In genomic region chr5:119785959-119786358, GRCm38 (mm10) we compare ENCODE assay signal across 26 mouse cellular contexts. TPM values are rescaled to one million over a fixed set of nuclear protein-coding genes. Genes with fewer than 3 reads are reported as not detected.
DNase-seq lines count a peak whose midpoint lies in the region; ATAC-seq and TF ChIP-seq lines count a peak whose summit lies in the region.
"Had no signal": no experiment of that assay in that cellular context is flagged by ENCODE, and none has a peak within 500 bp of the region (broad histone marks: within the 10 kb centered on the region; RNA-seq: fewer than 3 reads in every experiment).

No protein-coding gene starts in this region.

- H3K27me3 ChIP-seq in heart, postnatal 0 days (ENCODE audit: control insufficient read depth, insufficient read depth, low read length), result no peaks in the 10 kb centered on the region
- no peaks in the 10 kb centered on the region for H3K27me3 ChIP-seq in lung, embryonic 14.5 days (ENCODE audit: insufficient read depth, low read length)
- H3K27me3 ChIP-seq in E14TG2a.4 (ENCODE audit: insufficient read depth, low read length), result peaks cover 43% of the 10 kb centered on the region
- H3K27me3 ChIP-seq: lung, embryonic 15.5 days; Patski had no signal

- TF ChIP-seq CTCF in heart, postnatal 0 days (IDR thresholded peaks at IDR 0.05; ENCODE audit: low read depth), result peak; percentile 25
- TF ChIP-seq CTCF in lung, embryonic 14.5 days (IDR thresholded peaks at IDR 0.05; ENCODE audit: low read depth), result peak; percentile 47
- peak; percentile 66 for TF ChIP-seq CTCF in E14TG2a.4 (conservative IDR thresholded peaks at IDR 0.05; ENCODE audit: low read length)

- WGBS in heart, postnatal 0 days, result 92% methylated on average over 7 of the region's 7 CpGs
- WGBS in lung, embryonic 14.5 days, result 91% methylated on average over 7 of the region's 7 CpGs

- no peak overlapping the region for H3K4me3 ChIP-seq in heart, postnatal 0 days (ENCODE audit: low read depth, low read length)
- H3K4me3 ChIP-seq in lung, embryonic 14.5 days (ENCODE audit: low read depth, low read length), result no peak overlapping the region
- H3K4me3 ChIP-seq in E14TG2a.4 (replicated peaks; ENCODE audit: low read length), result no peak overlapping the region
- H3K4me3 ChIP-seq: hindbrain, embryonic 13.5 days; limb, embryonic 15.5 days; lung, embryonic 15.5 days; neural tube, embryonic 13.5 days had no signal

- DNase-seq in heart, postnatal 0 days (ENCODE audit: low spot score), result no peak
- DNase-seq in heart, adult 8-10 months (ENCODE audit: low spot score), result no peak
- no peak for DNase-seq in lung, embryonic 14.5 days
- DNase-seq in lung, adult 18-20 months, result no peak
- peak; percentile 63 for DNase-seq in R1 (ENCODE audit: low read depth, low spot score)
- no peak for DNase-seq in spleen, adult 12 weeks (ENCODE audit: low spot score)
- DNase-seq in spleen, postnatal 14 days (ENCODE audit: low spot score in 2 of 2), result no peak
- DNase-seq: adrenal gland, postnatal 14 days; cerebellum, adult 11 months; cerebellum, postnatal 25 days; embryo, embryonic 11 days; heart, postnatal 14 days had no signal

- H3K4me2 ChIP-seq in heart, postnatal 0 days (ENCODE audit: low read depth, low read length), result no peak overlapping the region
- no peak overlapping the region for H3K4me2 ChIP-seq in lung, embryonic 14.5 days
- H3K4me2 ChIP-seq: heart, embryonic 11.5 days; hindbrain, embryonic 13.5 days; limb, embryonic 15.5 days; lung, embryonic 15.5 days; midbrain, embryonic 11.5 days; neural tube, embryonic 13.5 days had no signal

- no peak for ATAC-seq in heart, postnatal 0 days (ENCODE audit: insufficient read depth, low read depth)
- no peak for ATAC-seq in lung, embryonic 14.5 days (ENCODE audit: insufficient read depth)
- ATAC-seq: forebrain, embryonic 16.5 days; inflammation-experienced regulatory T-cells, adult 6 months; Patski had no signal

- 0 out of 2 replicates have a peak, but pooled peaks cover 3% of the 10 kb centered on the region for H3K9me3 ChIP-seq in heart, postnatal 0 days (replicated peaks; ENCODE audit: control insufficient read depth, low read length)
- H3K9me3 ChIP-seq in lung, embryonic 14.5 days (ENCODE audit: low read depth, low read length), result no peaks in the 10 kb centered on the region
- H3K9me3 ChIP-seq in E14TG2a.4 (ENCODE audit: low read length), result no peaks in the 10 kb centered on the region
- H3K9me3 ChIP-seq: limb, embryonic 15.5 days; lung, embryonic 15.5 days had no signal

- H3K4me1 ChIP-seq in heart, postnatal 0 days (ENCODE audit: control insufficient read depth, insufficient read depth), result no peaks in the 10 kb centered on the region
- no peaks in the 10 kb centered on the region for H3K4me1 ChIP-seq in lung, embryonic 14.5 days (ENCODE audit: insufficient read depth)
- H3K4me1 ChIP-seq in E14TG2a.4 (replicated peaks; ENCODE audit: low read depth, low read length), result no peaks in the 10 kb centered on the region
- H3K4me1 ChIP-seq: hindbrain, embryonic 13.5 days; limb, embryonic 15.5 days; neural tube, embryonic 13.5 days had no signal

- no peaks in the 10 kb centered on the region for H3K36me3 ChIP-seq in heart, postnatal 0 days (replicated peaks; ENCODE audit: control insufficient read depth, insufficient read depth, low read length)
- H3K36me3 ChIP-seq in lung, embryonic 14.5 days (ENCODE audit: insufficient read depth), result no peaks in the 10 kb centered on the region
- H3K36me3 ChIP-seq in E14TG2a.4 (ENCODE audit: insufficient read depth, low read length), result no peaks in the 10 kb centered on the region
- H3K36me3 ChIP-seq: hindbrain, embryonic 13.5 days; limb, embryonic 15.5 days; lung, embryonic 15.5 days; neural tube, embryonic 13.5 days had no signal

- no peak overlapping the region for H3K27ac ChIP-seq in heart, postnatal 0 days (ENCODE audit: low read depth)
- no peak overlapping the region for H3K27ac ChIP-seq in lung, embryonic 14.5 days (ENCODE audit: low read depth)
- H3K27ac ChIP-seq: hindbrain, embryonic 13.5 days; limb, embryonic 15.5 days; lung, embryonic 15.5 days; neural tube, embryonic 13.5 days had no signal

- H3K9ac ChIP-seq in heart, postnatal 0 days (replicated peaks; ENCODE audit: low read depth, low read length), result no peak overlapping the region
- H3K9ac ChIP-seq in lung, embryonic 14.5 days, result no peak overlapping the region
- H3K9ac ChIP-seq: hindbrain, embryonic 13.5 days; limb, embryonic 15.5 days; lung, embryonic 15.5 days; neural tube, embryonic 13.5 days had no signal

- TF ChIP-seq EP300 in heart, postnatal 0 days (IDR thresholded peaks at IDR 0.05; ENCODE audit: low read depth), result no peak

RNA-seq across cellular contexts. Expression of gene Tbx5, which starts 46.5 kb away (rescaled TPM):
- 17.3 and 22.8 TPM in 2 replicates for total RNA-seq in heart, postnatal 0 days (2014; rRNA removed; ENCODE audit: low replicate concordance)
- 29.2 and 31.1 TPM in 2 replicates for polyA plus RNA-seq in heart, postnatal 0 days (2015; fragmentation: Nextera tagmentation; extraction: Ambion mirVana)
- 10 to 100 TPM; 22.5 to 44.9 (median 33.8) TPM for total RNA-seq in heart, adult 8-10 months (2022)
- 57.7 and 59.4 TPM in 2 replicates for polyA plus RNA-seq in lung, embryonic 14.5 days (2014; fragmentation: Nextera tagmentation; extraction: Ambion mirVana)
- total RNA-seq: layer of hippocampus, adult 8-10 months; left cerebral cortex, postnatal 25 days had no signal
- polyA plus RNA-seq: forebrain, embryonic 16.5 days; hindbrain, embryonic 13.5 days; inflammation-experienced regulatory T-cells, adult 6 months; kidney, embryonic 14.5 days; midbrain, embryonic 11.5 days; Patski; small intestine, adult 2 months had no signal
